Mouse (Mus musculus) testis, postnatal 14 days (tissue): Measurements from ENCODE around the gene Btg2.

Experiments
- DNase-seq: peaks from one replicate; pipeline ENCODE4 v3.0.0; 2021; ENCODE audit warnings: low spot score

Btg2 gene

GRCm38 (mm10) chr1:134097956-134098725 is 19.2 kb upstream of the Btg2 start:
- no peak for DNase-seq

GRCm38 (mm10) chr1:134097080-134097855 is 18.3 kb upstream of the Btg2 start:
- no peak for DNase-seq

- DNase-seq, result no peak
Observed at GRCm38 (mm10) chr1:134096264-134096934, 17.5 kb upstream of the Btg2 start.

- no peak for DNase-seq
Observed at GRCm38 (mm10) chr1:134095721-134096120, 16.8 kb upstream of the Btg2 start.

GRCm38 (mm10) chr1:134095033-134095612 is 16.2 kb upstream of the Btg2 start:
- no peak for DNase-seq

GRCm38 (mm10) chr1:134093771-134094526 is 15.0 kb upstream of the Btg2 start:
- no peak for DNase-seq

GRCm38 (mm10) chr1:134092852-134093770 is 14.2 kb upstream of the Btg2 start:
- peak; percentile 84 for DNase-seq

GRCm38 (mm10) chr1:134092368-134092767 is 13.4 kb upstream of the Btg2 start:
- DNase-seq, result no peak

GRCm38 (mm10) chr1:134091851-134092250 is 12.9 kb upstream of the Btg2 start:
- DNase-seq, result no peak

GRCm38 (mm10) chr1:134089074-134089473 is 10.2 kb upstream of the Btg2 start:
- no peak for DNase-seq

GRCm38 (mm10) chr1:134086811-134087398 is 8.0 kb upstream of the Btg2 start:
- no peak for DNase-seq

- no peak for DNase-seq
Observed at GRCm38 (mm10) chr1:134086017-134086416, 7.1 kb upstream of the Btg2 start.

GRCm38 (mm10) chr1:134084128-134084527 is 5.2 kb upstream of the Btg2 start:
- no peak for DNase-seq

GRCm38 (mm10) chr1:134083676-134084075 is 4.8 kb upstream of the Btg2 start:
- no peak for DNase-seq

GRCm38 (mm10) chr1:134082987-134083516 is 4.1 kb upstream of the Btg2 start:
- no peak for DNase-seq

GRCm38 (mm10) chr1:134080881-134081450 is 2.0 kb upstream of the Btg2 start:
- no peak for DNase-seq

- DNase-seq, result no peak
Observed at GRCm38 (mm10) chr1:134080406-134080805, 1.5 kb upstream of the Btg2 start.

GRCm38 (mm10) chr1:134079477-134080163 is 700 bp upstream of the Btg2 start:
- DNase-seq, result no peak
